ENCODE assay signal across 18 mouse cellular contexts in genomic region chr9:115644953-115645352, GRCm38 (mm10).
"Had no signal": no experiment of that assay in that cellular context is flagged by ENCODE, and none has a peak within 500 bp of the region (broad histone marks: within the 10 kb centered on the region; RNA-seq: fewer than 3 reads in every experiment).

No protein-coding gene starts in this region.

- H3K4me3 ChIP-seq: kidney, embryonic 15.5 days; left cerebral cortex, adult 2 months; liver, embryonic 13.5 days; midbrain, embryonic 12.5 days; midbrain, embryonic 15.5 days had no signal

- H3K4me1 ChIP-seq: kidney, embryonic 15.5 days; liver, embryonic 13.5 days; midbrain, embryonic 12.5 days had no signal

- DNase-seq: kidney, postnatal 10 days; kidney, postnatal 36 days; layer of hippocampus, postnatal 36 days; liver, embryonic 13.5 days; lung, adult 2 months; lung, postnatal 14 days; lung, postnatal 4 days; right cerebral cortex, adult 18-20 months; right cerebral cortex, postnatal 14 days; right cerebral cortex, postnatal 4 days; thymus, adult 2 months; thymus, postnatal 14 days; thymus, postnatal 4 days had no signal

- H3K27me3 ChIP-seq: kidney, embryonic 15.5 days; liver, embryonic 13.5 days; midbrain, embryonic 12.5 days; midbrain, embryonic 15.5 days had no signal

- H3K9ac ChIP-seq: kidney, embryonic 15.5 days; liver, embryonic 13.5 days; midbrain, embryonic 12.5 days; midbrain, embryonic 15.5 days had no signal

- H3K9me3 ChIP-seq: kidney, embryonic 15.5 days; liver, embryonic 13.5 days; midbrain, embryonic 12.5 days; midbrain, embryonic 15.5 days had no signal

- H3K4me2 ChIP-seq: kidney, embryonic 15.5 days; liver, embryonic 13.5 days; midbrain, embryonic 12.5 days; midbrain, embryonic 15.5 days had no signal

- H3K36me3 ChIP-seq: kidney, embryonic 15.5 days; liver, embryonic 13.5 days; midbrain, embryonic 12.5 days; midbrain, embryonic 15.5 days had no signal

- ATAC-seq: midbrain, embryonic 15.5 days had no signal

- H3K27ac ChIP-seq: kidney, embryonic 15.5 days; left cerebral cortex, adult 2 months; liver, embryonic 13.5 days; midbrain, embryonic 12.5 days; midbrain, embryonic 15.5 days; stomach, postnatal 0 days had no signal
